Mouse (Mus musculus) urinary bladder, postnatal 36 days (tissue): ENCODE results near the gene Olfr1193.
"Not testable (repeated sequence)": the region's sequence is repeated elsewhere in the genome, so short reads cannot be mapped to it uniquely, and the experiment has no call there.

Experiments used
- DNase-seq, 2 experiments: peaks; one replicate each; pipeline ENCODE4 v3.0.0; 2022; ENCODE audit warnings: low spot score in 2 of 2, mixed read lengths in 1 of 2

The Olfr1193 gene

DNA sequence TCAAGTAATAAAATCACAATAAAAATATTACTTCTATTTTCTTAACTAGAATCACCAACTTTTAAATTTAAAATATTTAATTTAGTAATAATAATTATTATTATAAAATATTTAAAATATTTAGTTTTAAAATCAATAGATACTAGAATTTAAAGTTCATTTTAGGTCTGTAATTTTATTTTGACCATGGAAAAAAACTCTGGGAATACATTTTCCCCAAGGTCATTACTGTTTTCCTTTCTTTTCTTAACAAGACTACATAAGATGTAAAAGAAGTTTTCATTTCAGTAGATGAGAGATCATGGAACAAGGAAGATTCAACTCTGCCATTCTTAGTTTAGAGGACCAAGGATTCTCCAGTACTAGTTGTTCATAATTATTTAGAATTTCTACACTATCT, at the start of gene Olfr1193:
TSS of gene Olfr1193 (plus strand) at position 301 of the 400 bp plus-strand sequence.
- DNase-seq, result not testable (repeated sequence)

DNA sequence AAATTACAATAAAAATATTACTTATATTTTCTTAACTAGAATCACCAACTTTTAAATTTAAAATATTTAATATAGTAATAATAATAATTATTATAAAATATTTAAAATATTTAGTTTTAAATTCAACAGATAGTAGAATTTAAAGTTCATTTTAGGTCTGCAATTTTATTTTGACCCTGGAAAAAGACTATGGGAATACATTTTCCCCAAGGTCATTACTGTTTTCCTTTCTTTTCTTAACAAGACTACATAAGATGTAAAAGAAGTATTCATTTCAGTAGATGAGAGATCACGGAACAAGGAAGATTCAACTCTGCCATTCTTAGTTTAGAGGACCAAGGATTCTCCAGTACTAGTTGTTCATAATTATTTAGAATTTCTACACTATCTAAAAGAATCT, 35.2 kb upstream of the Olfr1193 start, which contains the start of gene Olfr1191-ps1:
TSS of gene Olfr1191-ps1 (plus strand) at position 301 of the 400 bp plus-strand sequence.
- DNase-seq, result not testable (repeated sequence)

DNA sequence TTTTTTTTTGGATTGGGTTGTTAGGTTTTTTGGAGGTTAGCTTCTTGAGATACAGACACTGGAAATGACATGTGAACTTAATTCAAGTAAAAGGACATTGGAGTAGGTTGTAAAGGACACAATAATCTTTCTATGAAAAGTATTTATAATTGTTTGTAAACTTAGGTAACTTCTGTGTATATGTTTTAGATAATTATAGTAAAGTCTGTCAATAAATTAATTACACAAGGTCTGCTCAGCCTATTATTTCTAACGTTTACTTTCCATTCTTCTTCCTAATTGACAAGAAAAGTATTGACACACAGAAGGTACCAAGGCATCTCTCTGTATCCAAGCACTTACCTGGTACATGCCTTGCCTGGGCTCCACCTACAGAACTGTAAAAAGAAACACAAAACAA, 27.2 kb upstream of the Olfr1193 start, which contains the start of gene Olfr1192-ps1:
TSS of gene Olfr1192-ps1 (plus strand) at position 301 of the 400 bp plus-strand sequence.
- no peak for DNase-seq

DNA sequence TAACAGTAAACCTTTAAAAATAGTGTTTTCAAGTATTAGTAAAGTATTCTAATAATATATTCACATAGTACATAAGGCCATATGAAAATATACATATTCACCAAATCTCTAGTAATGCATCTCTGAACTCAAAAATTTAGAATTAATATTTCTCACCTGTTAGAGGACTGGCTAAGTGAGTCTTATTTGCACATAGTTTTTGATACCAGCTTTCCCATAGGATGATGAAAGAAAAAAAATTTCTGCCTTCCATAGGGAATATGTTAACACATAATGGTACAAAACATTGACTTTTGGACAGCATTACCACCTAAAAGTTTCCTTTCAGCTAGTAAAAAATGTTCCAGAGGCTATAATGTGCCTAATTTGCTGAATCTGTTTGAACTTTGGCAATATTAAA, 13.7 kb downstream of the Olfr1193 start, which contains the start of gene Olfr1195:
TSS of gene Olfr1195 (minus strand) at position 101 of the 400 bp plus-strand sequence.
- DNase-seq, result no peak

DNA sequence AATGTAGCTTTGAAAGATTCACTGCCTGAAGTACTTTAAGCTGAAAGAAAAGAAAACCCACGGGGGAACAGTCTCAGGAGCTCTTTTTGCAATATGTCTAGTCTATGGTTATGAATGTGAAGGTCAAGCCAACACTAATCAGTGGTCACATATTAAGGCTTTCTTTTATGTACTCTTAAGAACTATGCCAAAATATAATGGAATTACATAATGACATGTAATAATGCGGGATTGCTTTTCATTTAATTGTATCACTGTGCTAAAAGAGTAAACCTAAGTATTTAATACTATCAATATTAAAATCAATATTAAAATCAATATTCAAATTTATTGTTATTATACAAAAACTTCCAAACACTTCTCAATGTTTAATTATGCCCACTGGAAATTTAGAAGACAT, 29.1 kb downstream of the Olfr1193 start, which contains the start of gene Olfr1196:
TSS of gene Olfr1196 (minus strand) at position 101 of the 400 bp plus-strand sequence.
- DNase-seq, result no peak
